Mouse (Mus musculus) liver, postnatal 0 days (tissue): ENCODE results near the gene Gsg1l. TPM values are rescaled to one million over a fixed set of nuclear protein-coding genes. Genes with fewer than 3 reads are reported as not detected.

Experiments
- ATAC-seq: fragments of 200-750 bp; cut with Nextera tagmentation; 2 replicates; pipeline ENCODE4 v1.8.0; 2017; ENCODE audit warnings: mild to moderate bottlenecking, moderate library complexity
- DNase-seq: peaks from one replicate; pipeline ENCODE4 v3.0.0-alpha.2; 2016
- H3K27ac ChIP-seq: fragments of 300-500 bp; sonication (generic); 2 replicates; pipeline ENCODE4 v1.5.1; 2014; ENCODE audit warnings: antibody characterized with exemption, moderate library complexity, mild to moderate bottlenecking, low read depth
- H3K27me3 ChIP-seq: fragments of 300-500 bp; sonication (generic); 2 replicates; pipeline ENCODE4 v1.6.1; 2014; ENCODE audit warnings: low read length, control low read depth, mixed read lengths; ENCODE audit not compliant: insufficient read depth
- H3K36me3 ChIP-seq: fragments of 300-500 bp; sonication (generic); replicated peaks from 2 replicates; pipeline ENCODE4 v1.6.1; 2014; ENCODE audit warnings: mild to moderate bottlenecking, control low read depth, low read length, moderate library complexity, mixed read lengths; ENCODE audit not compliant: insufficient read depth
- H3K4me1 ChIP-seq: fragments of 300-500 bp; sonication (generic); 2 replicates; pipeline ENCODE4 v1.6.1; 2014; ENCODE audit warnings: antibody characterized with exemption, mild to moderate bottlenecking, control low read depth; ENCODE audit not compliant: insufficient read depth
- H3K4me2 ChIP-seq: fragments of 300-500 bp; sonication (generic); 2 replicates; pipeline ENCODE4 v1.6.1; 2014; ENCODE audit warnings: low read depth, mild to moderate bottlenecking, low read length, moderate library complexity, mixed read lengths
- H3K4me3 ChIP-seq: fragments of 300-500 bp; sonication (generic); 2 replicates; pipeline ENCODE4 v1.5.1; 2014; ENCODE audit warnings: low read depth, low read length
- H3K9ac ChIP-seq: fragments of 300-500 bp; sonication (generic); replicated peaks from 2 replicates; pipeline ENCODE4 v1.6.1; 2014; ENCODE audit warnings: mild to moderate bottlenecking, moderate library complexity
- H3K9me3 ChIP-seq: fragments of 300-500 bp; sonication (generic); 2 replicates; pipeline ENCODE4 v1.6.1; 2016; ENCODE audit warnings: mild to moderate bottlenecking, control low read depth, low read length, mixed read lengths
- CTCF ChIP-seq: sonication (generic); IDR thresholded peaks from 2 replicates; pipeline ENCODE4 v1.5.1; 2016; ENCODE audit warnings: antibody characterized with exemption, low read depth
- EP300 ChIP-seq: IDR thresholded peaks from 2 replicates; pipeline ENCODE4 v1.6.1; 2016; ENCODE audit warnings: antibody characterized with exemption, low read depth, mild to moderate bottlenecking
- WGBS: fragments of 180-500 bp; shearing (Covaris S2); extraction: QIAGEN DNeasy Blood & Tissue Kit; methylation state at CpG from one replicate; pipeline ENCODE4 v1.1.7; 2014; ENCODE audit not compliant: insufficient replicate concordance; 5-methylcytosine and 5-hydroxymethylcytosine counted together
- polyA plus RNA-seq: library from polyadenylated mRNA; unstranded; fragments of >200 nt; fragmentation: Nextera tagmentation; extraction: Ambion mirVana; gene quantifications from 2 replicates; pipeline ENCODE4 v1.2.1, GENCODE M21; 2015

The Gsg1l gene
- polyA plus RNA-seq, 1 experiment from 2014 or later = 0.08 TPM

- 82% methylated on average over 2 of the region's 2 CpGs for whole genome bisulfite sequencing
Measured at GRCm38 (mm10) chr7:125833471-125833870, 248.7 kb downstream of the Gsg1l start.

GRCm38 (mm10) chr7:125832767-125833166, 249.4 kb downstream of the Gsg1l start:
- H3K4me1 ChIP-seq = no peaks in the 10 kb centered on the region

More at GRCm38 (mm10) chr7:125833471-125833870, 248.7 kb downstream of the Gsg1l start:
- Histone ChIP-seq H3K9ac (no peak overlapping the region), H3K36me3 (peaks cover 3% of the 10 kb centered on the region; the same call in 1 of the 2 replicates), H3K27ac (no peak overlapping the region), H3K9me3 (no peaks in the 10 kb centered on the region), H3K27me3 (no peaks in the 10 kb centered on the region), H3K4me3 (no peak overlapping the region), H3K4me2 (no peak overlapping the region), H3K4me1 (no peaks in the 10 kb centered on the region)
- ATAC-seq = no peak
- TF ChIP-seq EP300 = no peak
- TF ChIP-seq CTCF = no peak
- DNase-seq = no peak

GRCm38 (mm10) chr7:125829121-125829666, 253.0 kb downstream of the Gsg1l start:
- Histone ChIP-seq H3K4me3 (no peak overlapping the region), H3K4me2 (no peak overlapping the region), H3K4me1 (no peaks in the 10 kb centered on the region), H3K9ac (no peak overlapping the region), H3K27me3 (no peaks in the 10 kb centered on the region), H3K9me3 (no peaks in the 10 kb centered on the region), H3K36me3 (peaks cover 3% of the 10 kb centered on the region; the same call in 1 of the 2 replicates), H3K27ac (no peak overlapping the region)
- DNase-seq = no peak
- WGBS = 67% methylated on average over 3 of the region's 3 CpGs
- no peak for ATAC-seq
- TF ChIP-seq EP300 = no peak
- no peak for TF ChIP-seq CTCF

More at GRCm38 (mm10) chr7:125832767-125833166, 249.4 kb downstream of the Gsg1l start:
- no peaks in the 10 kb centered on the region for H3K9me3 ChIP-seq
- no peak for ATAC-seq
- WGBS = 33% methylated on average over 1 of the region's 1 CpGs
- H3K9ac ChIP-seq = no peak overlapping the region
- no peak overlapping the region for H3K4me3 ChIP-seq
- H3K36me3 ChIP-seq = peaks cover 3% of the 10 kb centered on the region; the same call in 1 of the 2 replicates
- no peak for TF ChIP-seq CTCF
- DNase-seq = no peak
- no peak overlapping the region for H3K4me2 ChIP-seq
- H3K27ac ChIP-seq = no peak overlapping the region
- H3K27me3 ChIP-seq = no peaks in the 10 kb centered on the region

GRCm38 (mm10) chr7:125828561-125828960, 253.7 kb downstream of the Gsg1l start:
- H3K9me3 ChIP-seq = no peaks in the 10 kb centered on the region
- no peak overlapping the region for H3K9ac ChIP-seq
- DNase-seq (no peak), ATAC-seq (no peak)
- TF ChIP-seq EP300 = no peak
- no peak for TF ChIP-seq CTCF
- H3K4me2 ChIP-seq = no peak overlapping the region
- WGBS = 69% methylated on average over 5 of the region's 5 CpGs
- peaks cover 3% of the 10 kb centered on the region; the same call in 1 of the 2 replicates for H3K36me3 ChIP-seq
- no peak overlapping the region for H3K27ac ChIP-seq
- H3K4me3 ChIP-seq = no peak overlapping the region
- no peaks in the 10 kb centered on the region for H3K27me3 ChIP-seq
- no peaks in the 10 kb centered on the region for H3K4me1 ChIP-seq

Other genes starting within 250 kb of the Gsg1l start
- 12.7 and 15.1 TPM in 2 replicates for gene Xpo6, start 118.1 kb upstream of the Gsg1l start, polyA plus RNA-seq
- gene Sbk1, start 190.2 kb upstream of the Gsg1l start, polyA plus RNA-seq = 5.2 and 6.5 TPM in 2 replicates